Mouse (Mus musculus): Measurements from ENCODE around the gene Psrc1. TPM values are rescaled to one million over a fixed set of nuclear protein-coding genes. Genes with fewer than 3 reads are reported as not detected.

Gene Psrc1
- polyA plus RNA-seq, 1 experiment from 2014 or later = 41.0 TPM

DNA sequence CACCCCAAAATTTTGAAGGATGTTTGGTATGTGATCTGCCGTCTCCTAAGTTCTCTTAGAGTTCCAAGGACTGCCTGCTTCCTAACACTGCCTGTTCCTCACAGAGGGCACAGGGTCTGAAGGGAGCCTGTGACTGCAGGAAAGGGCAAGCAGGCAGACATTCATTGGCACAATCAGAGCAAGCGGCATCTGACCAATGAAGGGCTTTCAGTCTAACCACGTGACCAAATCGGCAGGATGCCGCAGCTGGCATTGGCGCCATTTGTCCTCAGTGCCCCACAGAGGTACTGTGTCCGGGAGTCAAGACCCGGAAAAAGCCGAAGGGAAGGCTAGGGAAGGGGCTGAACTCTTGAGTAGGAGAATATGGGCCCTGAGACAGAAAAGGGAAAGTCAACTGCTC is 16.5 kb upstream of the Psrc1 start:
- H3K4me2 ChIP-seq (replicated peaks) = 0 out of 2 replicates have a peak overlapping the region, but pooled peaks have one; percentile 3
- H3K27ac ChIP-seq = no peak overlapping the region

DNA sequence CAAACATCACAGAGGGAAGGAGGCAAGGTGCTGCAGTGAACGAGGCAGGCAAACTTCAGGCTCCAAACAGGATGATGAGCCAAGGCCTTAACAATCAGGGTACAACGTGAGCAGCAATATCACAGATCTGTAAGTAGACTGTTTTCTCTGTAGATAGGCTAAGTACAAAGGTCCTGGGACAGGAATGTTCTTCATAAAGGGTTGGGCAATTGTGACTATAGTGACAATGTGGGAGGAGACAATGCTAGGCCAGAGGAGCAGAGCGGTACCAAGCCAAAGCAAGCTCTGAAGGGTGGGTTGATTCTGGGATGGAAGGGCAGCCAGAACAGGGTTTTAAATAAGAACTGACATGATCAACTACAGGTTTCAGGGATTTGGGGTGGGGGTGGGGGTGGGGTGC is 15.8 kb upstream of the Psrc1 start:
- H3K27me3 ChIP-seq = no peaks in the 10 kb centered on the region
- no peak overlapping the region for H3K9ac ChIP-seq
- H3K27ac ChIP-seq = no peak overlapping the region
- no peak overlapping the region for H3K4me3 ChIP-seq
- 81% methylated on average over 3 of the region's 3 CpGs for WGBS
- ATAC-seq (ENCODE audit: low FRiP score) = no peak
- H3K4me2 ChIP-seq (replicated peaks) = no peak overlapping the region
- H3K9me3 ChIP-seq (replicated peaks) = no peaks in the 10 kb centered on the region
- no peaks in the 10 kb centered on the region for H3K36me3 ChIP-seq
- peaks cover 12% of the 10 kb centered on the region for H3K4me1 ChIP-seq

More for the DNA sequence above, 16.5 kb upstream of the Psrc1 start:
- no peak overlapping the region for H3K4me3 ChIP-seq
- no peaks in the 10 kb centered on the region for H3K27me3 ChIP-seq
- no peaks in the 10 kb centered on the region for H3K36me3 ChIP-seq
- ATAC-seq (ENCODE audit: low FRiP score) = peak; percentile 60
- peaks cover 12% of the 10 kb centered on the region for H3K4me1 ChIP-seq
- H3K9ac ChIP-seq = no peak overlapping the region
- H3K9me3 ChIP-seq (replicated peaks) = no peaks in the 10 kb centered on the region
- WGBS = 57% methylated on average over 9 of the region's 9 CpGs

DNA sequence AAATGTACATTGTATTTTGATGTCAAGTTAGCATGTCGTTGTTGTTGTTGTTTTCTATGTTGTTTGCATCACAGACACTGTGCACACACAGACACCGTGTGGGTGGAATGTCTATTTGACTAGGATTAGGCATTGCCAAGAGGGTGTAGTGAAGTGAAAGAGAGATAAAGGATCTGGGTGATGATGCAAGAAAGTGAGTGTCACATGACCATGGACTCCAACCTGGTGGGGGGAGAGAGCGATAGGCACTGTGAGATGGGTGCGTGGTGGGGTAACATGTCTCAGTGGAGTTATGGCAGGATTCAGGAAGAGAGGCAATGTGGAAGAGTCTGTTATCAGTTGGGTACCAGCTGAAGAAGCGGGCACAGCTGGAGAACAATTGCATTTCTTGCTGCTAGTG is 14.9 kb upstream of the Psrc1 start:
- H3K36me3 ChIP-seq = no peaks in the 10 kb centered on the region
- 87% methylated on average over 5 of the region's 5 CpGs for whole genome bisulfite sequencing
- no peaks in the 10 kb centered on the region for H3K27me3 ChIP-seq
- peaks cover 10% of the 10 kb centered on the region for H3K4me1 ChIP-seq
- no peak overlapping the region for H3K27ac ChIP-seq
- ATAC-seq (ENCODE audit: low FRiP score) = no peak
- no peak overlapping the region for H3K4me3 ChIP-seq
- H3K9me3 ChIP-seq (replicated peaks) = no peaks in the 10 kb centered on the region
- H3K4me2 ChIP-seq (replicated peaks) = no peak overlapping the region
- no peak overlapping the region for H3K9ac ChIP-seq

DNA sequence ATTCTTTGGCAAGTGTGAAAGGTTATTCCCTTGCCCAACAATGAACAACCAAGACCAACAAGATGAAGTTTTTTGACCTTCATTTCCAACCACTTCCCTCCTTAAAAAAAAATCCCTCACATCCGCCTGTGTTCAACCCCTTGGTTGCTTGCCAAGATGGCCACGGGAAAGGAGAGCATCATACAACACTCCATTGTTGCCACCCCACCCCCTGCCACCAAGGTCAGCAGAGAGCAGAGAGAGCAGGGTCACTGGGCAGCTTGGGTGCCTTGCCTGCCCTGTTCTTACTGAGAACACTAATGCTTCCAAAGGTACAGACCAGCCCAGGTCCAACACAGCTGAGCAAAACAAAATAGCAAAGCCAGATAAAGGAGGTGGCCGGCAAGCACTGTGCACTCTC is 11.4 kb upstream of the Psrc1 start:
- ATAC-seq (ENCODE audit: low FRiP score) = no peak
- H3K36me3 ChIP-seq = no peaks in the 10 kb centered on the region
- WGBS = 55% methylated on average over 3 of the region's 3 CpGs
- H3K4me1 ChIP-seq = no peaks in the 10 kb centered on the region
- H3K9me3 ChIP-seq (replicated peaks) = no peaks in the 10 kb centered on the region
- H3K4me2 ChIP-seq (replicated peaks) = no peak overlapping the region
- H3K4me3 ChIP-seq = no peak overlapping the region
- no peak overlapping the region for H3K9ac ChIP-seq
- peak overlapping the region; percentile 23; the same call in 1 of the 2 replicates for H3K27ac ChIP-seq
- H3K27me3 ChIP-seq = no peaks in the 10 kb centered on the region

DNA sequence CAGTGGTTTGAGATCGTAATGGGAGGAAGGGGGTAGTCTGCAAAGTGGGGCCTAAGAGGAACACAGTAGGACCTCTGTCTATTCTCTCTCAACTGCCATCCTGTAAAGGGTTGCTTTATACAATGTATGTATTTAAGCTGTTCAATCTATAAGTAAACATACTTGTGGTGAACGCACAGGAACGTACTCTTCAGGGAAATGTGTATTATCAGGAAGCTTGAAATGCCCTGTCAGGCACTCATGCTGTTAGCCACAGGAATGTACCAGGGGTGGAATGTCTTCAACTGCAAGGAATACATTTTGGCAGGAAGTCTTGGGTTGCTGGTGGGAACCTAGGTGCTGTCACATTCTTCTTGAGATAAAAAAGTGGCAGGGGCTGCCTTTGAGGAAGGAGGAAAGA is 10.9 kb upstream of the Psrc1 start:
- H3K36me3 ChIP-seq = no peaks in the 10 kb centered on the region
- no peaks in the 10 kb centered on the region for H3K4me1 ChIP-seq
- H3K4me3 ChIP-seq = no peak overlapping the region
- H3K9me3 ChIP-seq (replicated peaks) = no peaks in the 10 kb centered on the region
- H3K4me2 ChIP-seq (replicated peaks) = no peak overlapping the region
- ATAC-seq (ENCODE audit: low FRiP score) = no peak
- no peak overlapping the region; the same call in 1 of the 2 replicates for H3K27ac ChIP-seq
- no peaks in the 10 kb centered on the region for H3K27me3 ChIP-seq
- 82% methylated on average over 3 of the region's 3 CpGs for WGBS
- H3K9ac ChIP-seq = no peak overlapping the region

DNA sequence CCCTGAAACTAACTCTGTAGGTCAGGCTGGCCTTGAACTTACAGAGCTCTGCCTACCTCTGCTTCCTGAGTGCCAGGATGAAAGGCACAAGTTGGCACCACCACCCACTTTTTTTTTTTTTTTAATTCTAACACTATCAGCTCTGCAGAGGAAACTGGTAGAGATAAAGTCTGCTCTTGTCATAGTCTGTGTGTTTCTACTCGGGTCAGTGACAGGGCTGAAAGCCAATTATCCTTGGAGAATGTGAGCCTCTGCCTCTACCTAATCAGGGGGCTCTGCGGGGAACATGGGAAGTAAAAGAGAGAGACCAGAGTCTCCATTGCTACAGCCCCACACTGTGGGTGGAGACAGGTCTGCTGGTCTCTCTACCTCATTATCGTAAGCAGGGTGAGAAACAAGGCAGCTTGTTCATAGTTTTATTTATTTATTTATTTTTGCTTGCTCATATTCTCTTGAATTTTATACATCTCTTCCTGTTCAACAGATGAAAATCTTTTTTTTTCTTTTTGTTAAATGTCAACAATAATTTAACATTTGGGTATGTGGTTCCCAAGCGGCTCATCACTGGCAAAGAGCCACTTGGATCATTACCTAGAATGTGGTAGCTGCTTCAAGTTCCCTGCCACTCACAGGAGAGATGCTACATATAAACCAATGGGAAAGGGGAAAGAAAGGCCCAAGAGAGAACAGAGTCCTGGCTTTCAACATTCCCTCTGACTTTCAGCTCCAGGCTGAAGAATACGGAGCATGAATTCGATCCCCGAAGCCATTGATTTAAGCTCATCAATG is 4.6 kb upstream of the Psrc1 start:
- no peak overlapping the region for H3K4me2 ChIP-seq (replicated peaks)
- H3K36me3 ChIP-seq = no peaks in the 10 kb centered on the region
- no peak for ATAC-seq (ENCODE audit: low FRiP score)
- WGBS = 83% methylated on average over 7 of the region's 7 CpGs
- H3K4me3 ChIP-seq = no peak overlapping the region
- H3K9ac ChIP-seq = no peak overlapping the region
- H3K27ac ChIP-seq = no peak overlapping the region
- peaks cover 18% of the 10 kb centered on the region for H3K4me1 ChIP-seq
- no peaks in the 10 kb centered on the region for H3K9me3 ChIP-seq (replicated peaks)
- H3K27me3 ChIP-seq = no peaks in the 10 kb centered on the region

DNA sequence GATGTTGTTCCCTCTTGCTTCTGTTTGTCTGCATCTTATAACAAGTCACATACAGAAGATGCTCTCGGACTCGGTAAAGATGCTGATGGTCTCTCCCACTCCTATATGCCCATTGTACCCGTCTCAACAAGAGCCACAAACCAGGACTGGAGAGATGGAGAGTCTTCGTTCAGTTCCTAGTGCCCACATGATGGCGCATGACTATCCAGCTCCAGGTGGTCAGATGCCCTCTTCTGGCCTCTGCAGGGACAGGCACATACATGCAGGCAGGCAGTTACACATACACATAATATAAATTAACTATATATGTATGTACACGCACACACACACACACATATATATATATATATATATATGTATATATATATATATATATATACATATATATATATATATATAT is 2.9 kb upstream of the Psrc1 start:
- Histone ChIP-seq H3K36me3 (no peaks in the 10 kb centered on the region), H3K27me3 (no peaks in the 10 kb centered on the region), H3K9me3 (replicated peaks) (no peaks in the 10 kb centered on the region), H3K4me2 (replicated peaks) (no peak overlapping the region), H3K4me1 (peaks cover 30% of the 10 kb centered on the region), H3K4me3 (no peak overlapping the region), H3K9ac (no peak overlapping the region), H3K27ac (no peak overlapping the region)
- WGBS = 83% methylated on average over 6 of the region's 6 CpGs
- ATAC-seq (ENCODE audit: low FRiP score) = no peak

DNA sequence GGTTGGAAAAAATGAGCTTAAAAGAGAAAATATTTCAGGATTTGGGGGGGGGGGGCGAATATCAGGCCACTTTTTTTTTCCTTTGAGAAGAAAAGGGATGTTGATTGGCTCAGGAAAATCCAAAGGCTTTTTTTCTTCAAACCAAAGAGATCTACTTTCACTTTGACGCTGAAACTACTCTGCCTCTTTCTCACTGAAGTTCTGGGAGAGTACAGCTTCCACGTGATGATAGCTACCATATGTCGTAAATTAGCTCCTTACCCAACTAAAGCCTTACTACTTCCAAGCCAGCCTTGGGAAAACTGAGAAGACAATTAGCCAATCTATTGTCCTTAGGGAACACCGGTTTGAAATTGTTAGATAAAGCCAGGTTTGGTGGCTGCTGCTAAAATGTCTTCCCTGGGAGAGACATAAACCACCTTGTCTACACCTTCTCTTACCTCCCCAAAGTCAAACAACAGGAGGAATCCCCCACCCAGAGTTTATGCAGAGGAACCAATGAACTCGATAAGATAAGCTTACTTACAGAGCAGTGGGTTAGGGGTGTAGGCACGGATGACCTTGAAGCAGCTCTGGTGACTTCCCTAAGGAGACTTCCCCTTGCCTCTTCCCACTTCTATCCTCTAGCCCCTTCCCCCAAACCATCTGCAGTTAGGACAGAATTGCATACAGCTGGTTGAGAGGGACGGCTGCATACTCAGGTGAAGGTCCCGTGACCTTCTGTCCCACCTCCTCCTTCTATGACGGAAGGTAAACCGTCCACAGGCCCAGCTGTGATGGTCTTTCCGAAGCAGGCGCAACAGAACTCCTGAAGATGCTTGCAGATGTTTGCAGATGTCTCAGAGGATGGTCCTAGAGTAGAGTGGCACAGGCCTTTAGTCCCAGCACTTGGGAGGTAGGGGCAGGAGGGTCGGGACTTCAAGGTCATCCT is 1.4 kb upstream of the Psrc1 start:
- H3K4me2 ChIP-seq (replicated peaks) = peak overlapping the region; percentile 67
- H3K4me3 ChIP-seq = no peak overlapping the region
- ATAC-seq (ENCODE audit: low FRiP score) = no peak

DNA sequence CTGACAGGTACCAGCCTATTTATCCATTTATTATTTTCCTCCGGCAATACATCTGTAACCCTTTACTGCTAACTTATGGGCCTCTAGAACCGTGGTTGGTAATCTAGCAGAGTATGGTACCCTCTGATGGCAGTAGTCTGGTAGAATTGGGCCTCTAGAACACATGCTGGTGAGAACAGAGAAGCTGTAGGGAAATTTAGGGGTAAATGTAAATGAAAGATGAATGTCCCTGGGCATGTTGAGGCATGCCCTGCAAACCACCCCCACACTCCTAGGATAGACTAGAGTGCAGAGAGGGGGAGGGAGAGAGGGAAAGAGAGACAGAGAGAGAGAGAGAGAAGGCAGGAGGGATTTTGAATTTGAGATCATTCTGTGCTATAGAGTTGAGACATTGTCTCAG is 786 bp downstream of the Psrc1 start:
- Histone ChIP-seq H3K4me1 (peaks cover 34% of the 10 kb centered on the region), H3K9ac (peak overlapping the region; percentile 59), H3K4me3 (peak overlapping the region; percentile 60), H3K9me3 (replicated peaks) (no peaks in the 10 kb centered on the region), H3K27ac (no peak overlapping the region), H3K4me2 (replicated peaks) (peak overlapping the region; percentile 67), H3K36me3 (peaks cover 8% of the 10 kb centered on the region; the same call in 1 of the 2 replicates), H3K27me3 (no peaks in the 10 kb centered on the region)
- ATAC-seq (ENCODE audit: low FRiP score) = no peak
- WGBS = 48% methylated on average over 2 of the region's 2 CpGs

More for the DNA sequence above, 1.4 kb upstream of the Psrc1 start:
- no peak overlapping the region for H3K27ac ChIP-seq
- peaks cover 30% of the 10 kb centered on the region for H3K4me1 ChIP-seq
- H3K27me3 ChIP-seq = no peaks in the 10 kb centered on the region
- no peak overlapping the region for H3K9ac ChIP-seq
- 75% methylated on average over 14 of the region's 14 CpGs for WGBS
- H3K9me3 ChIP-seq (replicated peaks) = no peaks in the 10 kb centered on the region
- peaks cover 7% of the 10 kb centered on the region; the same call in 1 of the 2 replicates for H3K36me3 ChIP-seq

DNA sequence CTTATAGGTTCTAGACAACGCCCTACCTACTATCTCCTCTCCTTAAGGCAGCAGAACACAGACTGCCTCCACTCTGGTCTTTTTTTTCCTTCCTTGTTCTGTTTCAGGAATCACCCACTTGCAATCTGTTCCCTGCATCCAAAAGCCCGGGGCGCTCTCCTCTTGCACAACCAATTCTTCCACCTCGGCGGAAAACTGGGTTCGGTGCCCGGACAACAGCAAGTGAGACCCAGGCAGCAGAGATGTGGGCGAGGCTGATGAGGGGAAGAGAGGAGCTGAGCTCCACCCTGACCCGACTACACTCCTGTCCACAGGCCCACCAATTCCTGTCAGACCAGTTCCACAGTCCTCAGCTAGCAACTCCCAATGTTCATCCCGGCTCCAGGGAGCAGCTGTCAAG is 2.5 kb downstream of the Psrc1 start:
- Histone ChIP-seq H3K4me1 (peaks cover 34% of the 10 kb centered on the region), H3K9ac (no peak overlapping the region), H3K4me3 (no peak overlapping the region), H3K36me3 (peaks cover 8% of the 10 kb centered on the region; the same call in 1 of the 2 replicates), H3K27me3 (no peaks in the 10 kb centered on the region), H3K4me2 (replicated peaks) (no peak overlapping the region), H3K9me3 (replicated peaks) (no peaks in the 10 kb centered on the region), H3K27ac (no peak overlapping the region)
- WGBS = 89% methylated on average over 10 of the region's 10 CpGs
- ATAC-seq (ENCODE audit: low FRiP score) = no peak

DNA sequence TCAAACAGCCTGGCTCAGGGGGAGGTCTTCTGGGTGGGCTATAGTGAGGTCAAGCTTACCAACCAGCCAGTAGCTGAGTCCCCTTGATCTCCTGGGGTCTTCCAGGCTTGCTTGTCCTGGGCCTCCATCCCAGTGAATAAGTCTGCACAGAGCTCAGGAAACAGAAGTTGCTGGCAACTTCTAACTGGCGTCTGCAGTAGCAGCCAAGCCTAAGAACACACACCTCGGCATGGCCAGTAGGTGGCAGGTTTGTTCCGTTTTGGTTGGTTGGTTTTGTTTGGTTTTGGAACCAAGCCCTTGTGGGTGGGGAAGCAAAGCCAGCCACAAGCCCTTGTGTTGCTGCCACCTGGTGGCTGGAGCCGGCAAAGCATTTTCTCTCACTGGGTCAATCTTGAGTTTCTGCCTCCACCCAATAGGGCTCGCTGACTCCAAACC is 5.5 kb downstream of the Psrc1 start:
- Histone ChIP-seq H3K9ac (no peak overlapping the region), H3K4me3 (no peak overlapping the region), H3K27ac (peak overlapping the region; percentile 50; the same call in 1 of the 2 replicates), H3K9me3 (replicated peaks) (no peaks in the 10 kb centered on the region), H3K27me3 (no peaks in the 10 kb centered on the region), H3K4me2 (replicated peaks) (no peak overlapping the region), H3K36me3 (peaks cover 35% of the 10 kb centered on the region), H3K4me1 (peaks cover 34% of the 10 kb centered on the region)
- peak; percentile 67 for ATAC-seq (ENCODE audit: low FRiP score)
- WGBS = under 1% methylated on average over 5 of the region's 5 CpGs

DNA sequence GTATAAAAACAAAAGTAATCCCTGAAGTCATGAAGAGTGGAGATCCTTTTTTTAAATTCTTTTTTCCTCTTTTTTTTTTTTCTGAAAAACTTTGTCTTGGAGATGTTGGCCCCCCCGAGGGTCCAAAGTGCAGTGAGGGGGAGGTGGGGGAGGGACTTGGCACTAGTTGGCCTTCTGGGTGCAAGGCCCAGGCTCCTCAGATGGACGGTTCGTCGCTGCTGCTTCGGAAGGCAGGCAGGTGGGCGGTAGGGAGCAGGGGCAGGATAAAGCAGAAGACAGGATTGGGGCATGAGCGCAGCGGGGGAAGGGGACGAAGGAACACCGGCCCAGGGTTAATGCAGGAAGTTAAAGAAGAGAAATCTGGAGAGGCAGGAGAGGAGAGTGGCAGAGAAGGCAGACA is 8.7 kb downstream of the Psrc1 start:
- Histone ChIP-seq H3K9me3 (replicated peaks) (no peaks in the 10 kb centered on the region), H3K27ac (no peak overlapping the region), H3K27me3 (no peaks in the 10 kb centered on the region), H3K4me3 (no peak overlapping the region), H3K4me1 (peaks cover 34% of the 10 kb centered on the region), H3K36me3 (peaks cover 59% of the 10 kb centered on the region), H3K4me2 (replicated peaks) (no peak overlapping the region), H3K9ac (no peak overlapping the region)
- 20% methylated on average over 10 of the region's 10 CpGs for WGBS
- ATAC-seq (ENCODE audit: low FRiP score) = no peak

All from hindbrain, embryonic 12.5 days (tissue).